Mouse (Mus musculus) cerebellum, postnatal 4 days (tissue): ENCODE data around the gene Pde2a.

Source experiments
- DNase-seq, 2 experiments: peaks; one replicate each; pipeline ENCODE4 v3.0.0; 2022; ENCODE audit warnings: low spot score in 2 of 2, mixed read lengths in 1 of 2

Pde2a gene

GRCm38 (mm10) chr7:101403831-101404230 is 17.7 kb upstream of the Pde2a start:
- DNase-seq: no peak

GRCm38 (mm10) chr7:101410267-101410936 is 11.1 kb upstream of the Pde2a start, which contains the start of gene Gm45837:
Gene Gm45837, plus strand, starts transcription at chr7:101410886.
- DNase-seq: no peak

- peak; percentile 84 to 88 for DNase-seq
These were observed 8.7 kb upstream of the Pde2a start for GRCm38 (mm10) chr7:101412796-101413195.

DNA sequence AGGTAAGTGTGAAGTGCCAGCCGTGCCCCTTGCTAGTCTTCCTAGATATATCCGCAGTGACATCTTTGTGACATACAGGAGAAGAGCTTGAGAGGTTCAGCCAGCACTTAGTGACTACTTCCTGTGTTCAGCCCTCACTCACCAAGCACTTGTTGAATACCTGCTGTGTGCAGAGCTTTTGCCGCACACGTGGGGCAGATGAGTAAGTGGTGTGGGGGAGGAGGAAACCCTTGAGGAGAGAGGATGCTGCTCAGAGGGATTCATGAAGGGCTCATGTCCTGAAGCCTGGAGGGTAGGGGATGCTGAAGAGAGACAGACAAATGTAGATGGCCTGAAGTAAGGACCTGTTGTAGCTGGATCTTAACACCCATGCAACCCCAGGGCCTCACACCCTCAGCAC is 7.3 kb upstream of the Pde2a start:
- DNase-seq: no peak

DNA sequence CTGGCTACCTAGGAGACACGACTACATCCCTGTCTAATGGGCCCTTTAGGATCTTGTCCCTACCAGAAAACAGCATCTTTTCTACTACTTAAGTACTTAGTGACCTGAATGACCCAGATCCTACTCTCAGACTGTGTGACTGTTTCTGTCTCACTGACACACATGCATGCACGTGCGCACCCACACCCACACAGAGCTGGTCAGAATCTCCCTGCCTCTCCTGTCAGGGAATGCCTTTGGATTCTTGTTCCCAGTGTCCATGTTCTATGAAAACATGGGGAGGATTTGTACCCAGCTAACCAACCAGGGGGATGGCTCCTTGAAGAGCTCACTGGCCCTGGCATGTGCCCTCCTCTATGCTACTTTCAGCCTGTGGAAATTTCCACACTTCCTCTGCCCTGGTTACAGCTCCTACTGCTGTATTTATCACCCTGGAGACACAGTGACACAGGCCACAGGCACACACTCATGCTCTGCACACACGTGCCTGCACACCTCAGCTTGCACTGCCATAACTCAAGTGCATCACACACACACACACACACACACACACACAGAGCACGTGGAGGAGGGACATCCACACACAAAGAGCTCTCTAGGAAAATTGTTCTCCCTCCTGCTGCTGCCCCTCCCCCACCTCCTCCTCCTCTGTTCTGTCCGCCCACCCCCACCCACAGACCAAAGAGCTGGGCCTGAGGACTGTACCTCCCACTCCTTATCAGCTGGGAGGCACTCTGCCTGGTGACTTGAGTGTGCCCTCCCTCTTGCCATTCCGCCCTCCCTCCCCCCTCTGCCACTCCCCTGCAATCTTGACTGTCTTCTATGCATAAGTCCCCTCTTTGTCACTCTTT is 6.6 kb upstream of the Pde2a start:
- no peak for DNase-seq

DNA sequence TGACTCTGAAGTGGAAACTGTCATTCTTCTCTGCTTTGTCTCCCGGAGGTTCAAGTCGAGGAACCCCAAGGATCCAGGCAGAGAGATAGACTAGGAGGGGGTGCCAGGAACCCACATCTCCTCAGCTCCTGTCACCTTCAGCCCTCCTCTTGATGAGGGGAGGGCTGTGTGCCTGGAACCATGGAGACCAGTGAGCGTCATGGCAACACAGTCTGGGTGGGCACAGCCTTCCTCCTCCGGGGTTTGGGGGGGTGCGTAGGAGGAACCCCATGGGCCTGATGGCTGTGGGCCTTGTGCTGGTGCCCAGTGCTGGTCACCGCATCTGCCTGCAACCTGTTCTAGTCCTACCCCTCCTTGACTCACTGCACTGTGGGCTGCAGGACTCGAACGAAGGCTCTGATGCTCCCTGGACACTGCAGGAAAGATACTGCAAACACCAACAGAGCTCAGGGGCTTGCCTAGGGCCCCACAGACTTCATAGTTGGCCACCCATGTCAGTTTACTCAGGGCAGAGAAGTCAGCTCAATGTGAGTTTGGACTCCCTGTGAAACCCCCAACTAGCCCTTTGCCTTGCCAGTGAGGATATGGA is 5.9 kb upstream of the Pde2a start:
- DNase-seq: no peak

DNA sequence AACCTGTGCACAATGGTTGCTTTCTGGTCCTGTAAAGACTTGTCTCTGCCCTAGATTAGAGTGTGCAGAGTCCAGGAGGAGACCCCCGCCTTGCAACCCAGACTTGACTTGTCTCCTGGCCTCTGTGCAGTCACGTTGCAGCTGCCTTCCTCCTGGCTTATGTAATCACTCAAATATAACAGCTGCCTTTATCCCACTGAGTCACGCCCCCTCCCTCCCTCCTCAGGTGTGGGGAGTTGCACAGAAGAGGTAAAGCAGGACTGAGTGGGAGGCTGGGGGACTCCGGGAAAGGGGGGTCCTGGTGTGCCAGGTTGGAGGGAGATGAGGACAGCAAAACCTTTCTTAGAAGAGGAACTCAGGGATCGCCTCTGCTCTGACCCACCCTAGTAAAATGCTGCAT is 5.1 kb upstream of the Pde2a start:
- no peak for DNase-seq

- DNase-seq: no peak
These were observed 2.3 kb upstream of the Pde2a start for GRCm38 (mm10) chr7:101419013-101419770.

DNA sequence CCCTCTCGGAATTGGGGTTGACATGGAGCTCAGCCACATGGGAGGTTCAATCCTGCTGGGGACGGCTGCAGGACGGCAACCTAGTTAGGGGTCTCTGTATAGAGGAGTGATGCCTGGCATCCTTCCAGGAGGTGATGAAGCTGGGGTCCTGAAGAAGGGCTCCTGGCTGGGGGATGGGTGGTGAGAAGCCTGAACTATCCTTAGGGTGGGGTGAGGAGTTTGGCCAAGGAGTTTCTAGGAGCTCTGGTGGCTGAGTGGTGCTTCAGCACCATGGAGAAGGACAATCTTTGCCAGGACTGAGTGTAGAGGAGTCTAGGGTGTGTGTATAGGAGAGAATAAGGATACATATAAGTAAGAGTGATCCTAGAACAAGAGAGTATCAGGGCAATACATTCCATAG is 578 bp downstream of the Pde2a start:
- no peak for DNase-seq

DNA sequence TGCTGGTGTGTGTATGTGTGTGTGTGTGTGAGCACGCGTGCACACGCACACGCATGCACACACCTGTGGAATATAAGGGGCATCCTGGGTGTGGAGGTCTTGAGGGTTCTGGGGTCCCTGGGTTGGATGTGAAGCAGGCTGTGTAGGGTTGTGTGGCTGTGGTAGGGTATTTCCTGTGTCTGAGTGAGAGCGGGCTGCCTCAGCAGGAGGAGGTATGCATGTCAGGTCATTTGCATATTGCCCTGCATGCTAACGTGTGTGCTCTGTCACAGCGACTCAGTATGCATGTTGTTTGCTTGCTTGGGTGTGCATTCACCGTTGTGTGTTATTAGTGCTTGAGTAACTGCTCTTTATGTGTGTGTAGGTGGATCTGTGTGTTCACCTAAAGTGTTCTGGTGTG is 1.2 kb downstream of the Pde2a start:
- no peak for DNase-seq

DNA sequence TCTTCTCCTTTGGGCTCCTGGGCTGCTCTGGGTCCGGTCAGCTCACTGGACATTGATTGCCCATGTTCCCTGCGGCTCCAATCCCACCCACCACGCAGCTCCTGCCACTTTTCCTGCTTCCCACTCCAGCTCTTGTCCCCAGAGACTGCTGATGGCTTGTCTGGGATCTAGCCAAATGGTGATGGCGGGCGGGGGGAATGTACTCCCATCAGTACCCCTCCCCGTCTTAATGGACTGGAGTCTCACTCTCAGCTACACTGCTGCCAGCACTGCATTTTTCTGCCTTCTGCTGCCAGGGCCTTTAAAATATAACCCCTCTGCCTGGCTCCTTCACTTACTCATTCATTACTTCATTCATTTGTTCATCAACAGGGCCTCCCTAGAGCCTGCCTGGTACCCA is 2.5 kb downstream of the Pde2a start:
- no peak for DNase-seq

- DNase-seq: no peak
These were observed 5.2 kb downstream of the Pde2a start for GRCm38 (mm10) chr7:101426692-101427091.

GRCm38 (mm10) chr7:101427736-101428135 is 6.2 kb downstream of the Pde2a start:
- peak in 1 of 2 experiments; percentile 42 for DNase-seq

DNA sequence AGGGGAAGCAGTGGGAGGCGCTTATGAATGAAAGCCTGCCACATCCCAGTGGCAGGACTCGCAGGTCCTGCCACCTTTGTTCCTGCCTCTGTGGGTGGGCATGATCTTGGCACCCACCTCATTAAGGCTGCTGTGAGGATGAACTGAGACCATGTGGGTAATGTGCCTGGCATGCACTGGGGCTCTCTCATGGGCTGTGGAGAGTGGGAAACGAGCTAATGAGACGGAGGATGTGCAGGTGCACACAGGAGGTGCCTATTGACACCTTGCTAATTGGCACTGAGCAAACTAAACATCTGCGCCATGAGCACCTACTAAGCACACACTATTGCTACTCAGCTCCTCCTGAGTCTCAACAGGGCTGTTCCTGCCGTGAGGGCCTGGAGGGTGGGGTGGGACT is 13.5 kb downstream of the Pde2a start:
- no peak for DNase-seq

GRCm38 (mm10) chr7:101437876-101438275 is 16.4 kb downstream of the Pde2a start:
- DNase-seq: no peak

DNA sequence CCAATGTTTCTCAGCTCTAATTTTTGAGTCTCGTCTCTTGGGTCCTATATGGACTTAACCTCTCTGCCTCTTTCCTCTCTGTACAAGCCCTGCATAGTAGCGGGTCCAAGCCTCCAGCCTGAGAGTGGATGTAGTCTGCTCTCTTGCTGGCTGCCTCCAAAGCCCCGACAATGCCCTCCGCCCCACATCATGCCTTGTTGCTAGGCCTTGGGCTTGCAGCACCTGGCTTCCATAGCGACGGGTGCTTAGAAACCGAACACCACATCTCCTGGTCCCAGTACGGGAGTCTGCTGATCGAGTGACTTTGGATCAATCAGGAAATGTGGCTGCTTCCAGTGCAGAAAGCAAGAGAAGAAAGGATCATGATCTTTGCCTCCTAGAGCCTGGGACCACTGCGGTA is 21.6 kb downstream of the Pde2a start:
- DNase-seq: no peak

- no peak for DNase-seq
These were observed 22.7 kb downstream of the Pde2a start for GRCm38 (mm10) chr7:101444211-101444610.

GRCm38 (mm10) chr7:101449855-101450254 is 28.4 kb downstream of the Pde2a start:
- DNase-seq: no peak

GRCm38 (mm10) chr7:101450422-101451401 is 29.2 kb downstream of the Pde2a start:
- peak; percentile 94 to 95 for DNase-seq

- DNase-seq: no peak
These were observed 31.2 kb downstream of the Pde2a start for GRCm38 (mm10) chr7:101452669-101453068.

GRCm38 (mm10) chr7:101453296-101453695 is 31.8 kb downstream of the Pde2a start:
- DNase-seq: no peak
